Mouse (Mus musculus): ENCODE data around the gene Chrna9. TPM values are rescaled to one million over a fixed set of nuclear protein-coding genes. Genes with fewer than 3 reads are reported as not detected.

Gene Chrna9
- polyA plus RNA-seq (2012; ENCODE audit: insufficient read depth, insufficient read length, missing spikeins), result not detected in 2 replicates

DNA sequence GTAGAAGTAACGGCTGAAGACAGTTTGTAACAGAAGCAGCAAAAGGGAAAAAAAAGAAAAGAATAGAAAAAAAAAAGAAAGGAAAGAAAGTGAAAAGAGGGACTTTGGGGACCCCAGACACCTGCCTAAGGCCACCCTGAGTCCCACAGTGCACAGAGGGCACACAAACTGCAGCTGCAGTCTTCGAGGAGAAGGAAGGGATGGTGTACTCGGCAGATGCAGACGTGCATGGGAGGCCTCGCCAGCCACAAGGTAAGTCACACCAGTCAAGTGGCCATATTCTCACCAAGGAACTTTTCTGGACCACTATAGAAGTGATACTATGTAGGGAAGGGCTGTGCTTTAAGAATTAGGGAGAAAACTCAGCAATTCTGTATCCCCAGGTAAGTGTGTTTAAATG lies at the start of gene Chrna9:
Gene Chrna9 (plus strand): TSS at position 139 of the 400 bp plus-strand sequence.
- Histone ChIP-seq H3K27ac (replicated peaks; ENCODE audit: low read depth, low read length) (no peak within 1 kb of the TSS), H3K4me1 (ENCODE audit: control insufficient read depth, insufficient read depth, insufficient read length, low read length) (no peaks in the 10 kb centered on the region), H3K4me3 (ENCODE audit: insufficient read depth, low read depth, low read length) (no peak within 1 kb of the TSS)

- Histone ChIP-seq H3K27ac (replicated peaks; ENCODE audit: low read depth, low read length) (no peak overlapping the region), H3K4me3 (ENCODE audit: insufficient read depth, low read depth, low read length) (no peak overlapping the region), H3K4me1 (ENCODE audit: control insufficient read depth, insufficient read depth, insufficient read length, low read length) (no peaks in the 10 kb centered on the region)
These were observed 48.9 kb upstream of the Chrna9 start for GRCm38 (mm10) chr5:65885699-65886443.

DNA sequence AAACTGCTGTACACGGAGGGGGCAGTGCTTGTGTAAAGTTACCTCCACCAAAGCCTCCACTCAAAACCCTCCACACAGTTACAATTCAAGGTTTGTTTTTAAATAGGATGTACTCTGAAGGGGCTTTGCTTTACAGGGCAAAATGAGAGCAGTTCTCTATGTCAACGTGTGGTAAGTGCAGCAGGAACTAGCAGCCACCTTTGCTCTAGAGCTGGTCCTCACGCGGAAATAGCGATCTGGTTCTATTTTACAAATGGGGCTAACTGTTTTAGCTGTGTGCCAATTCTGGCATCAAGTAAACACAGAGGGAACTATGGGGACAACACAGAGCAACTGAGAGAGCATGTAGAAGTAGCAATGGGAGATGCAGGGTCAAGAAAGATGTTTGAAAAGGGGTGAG lies 46.6 kb upstream of the Chrna9 start:
- Histone ChIP-seq H3K4me1 (ENCODE audit: control insufficient read depth, insufficient read depth, insufficient read length, low read length) (no peaks in the 10 kb centered on the region), H3K27ac (replicated peaks; ENCODE audit: low read depth, low read length) (no peak overlapping the region)

GRCm38 (mm10) chr5:65888998-65889397 lies 45.7 kb upstream of the Chrna9 start:
- Histone ChIP-seq H3K27ac (replicated peaks; ENCODE audit: low read depth, low read length) (no peak overlapping the region), H3K4me1 (ENCODE audit: control insufficient read depth, insufficient read depth, insufficient read length, low read length) (no peaks in the 10 kb centered on the region), H3K4me3 (ENCODE audit: insufficient read depth, low read depth, low read length) (no peak overlapping the region)

More for the DNA sequence above, 46.6 kb upstream of the Chrna9 start:
- no peak overlapping the region for H3K4me3 ChIP-seq (ENCODE audit: insufficient read depth, low read depth, low read length)

GRCm38 (mm10) chr5:65891251-65891826 lies 43.4 kb upstream of the Chrna9 start:
- H3K27ac ChIP-seq (replicated peaks; ENCODE audit: low read depth, low read length), result no peak overlapping the region
- no peak overlapping the region for H3K4me3 ChIP-seq (ENCODE audit: insufficient read depth, low read depth, low read length)

DNA sequence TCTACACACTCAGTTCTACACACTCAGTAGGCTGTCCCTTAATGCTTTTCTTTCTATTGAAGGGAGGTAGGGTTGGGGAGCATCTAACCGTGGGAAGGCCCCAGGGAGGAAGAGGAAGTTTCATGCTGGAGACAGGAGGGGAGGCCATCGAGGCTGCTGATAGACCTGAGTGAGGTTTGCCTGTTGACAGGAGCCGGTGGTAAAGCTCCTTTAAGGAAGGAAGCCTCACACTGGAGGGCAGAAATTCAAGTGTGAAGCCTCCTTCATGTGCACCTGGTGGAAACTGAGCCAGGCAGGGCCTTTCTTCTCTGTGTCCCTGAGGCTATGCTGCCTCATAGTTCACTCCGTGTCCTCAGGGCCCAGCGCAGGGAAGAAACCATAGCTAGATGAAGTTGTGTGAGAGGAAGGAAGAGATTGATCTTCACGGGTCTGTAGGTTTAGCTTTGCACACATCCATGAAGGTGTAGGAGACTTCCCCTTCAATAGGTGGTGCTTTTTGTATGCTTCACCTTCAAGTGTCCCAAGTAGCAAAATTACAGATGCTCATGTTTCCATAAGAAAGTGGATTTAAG lies 39.5 kb upstream of the Chrna9 start:
- Histone ChIP-seq H3K4me1 (ENCODE audit: control insufficient read depth, insufficient read depth, insufficient read length, low read length) (no peaks in the 10 kb centered on the region), H3K4me3 (ENCODE audit: insufficient read depth, low read depth, low read length) (no peak overlapping the region), H3K27ac (replicated peaks; ENCODE audit: low read depth, low read length) (no peak overlapping the region)

More at GRCm38 (mm10) chr5:65891251-65891826, 43.4 kb upstream of the Chrna9 start:
- H3K4me1 ChIP-seq (ENCODE audit: control insufficient read depth, insufficient read depth, insufficient read length, low read length), result no peaks in the 10 kb centered on the region

DNA sequence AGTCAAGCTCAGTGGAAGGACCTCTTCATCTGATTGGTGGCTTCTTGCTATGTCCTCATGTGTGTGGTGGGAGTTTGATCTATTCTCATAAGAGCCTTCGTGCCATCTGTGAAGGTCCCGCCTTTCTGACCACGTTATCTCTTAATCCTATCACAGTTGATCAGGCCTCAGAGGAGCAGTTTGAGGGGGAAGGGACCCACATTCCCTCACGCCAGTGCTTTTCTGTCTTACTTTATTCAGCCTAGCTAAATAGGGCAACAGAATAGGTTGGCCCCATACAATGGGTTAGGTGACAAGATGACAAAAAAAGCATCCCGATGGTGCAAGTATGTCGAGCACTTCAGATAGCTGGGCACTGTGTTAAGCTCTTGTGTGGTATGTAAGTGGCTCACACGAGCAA lies 39.0 kb upstream of the Chrna9 start:
- no peak overlapping the region for H3K27ac ChIP-seq (replicated peaks; ENCODE audit: low read depth, low read length)
- no peak overlapping the region for H3K4me3 ChIP-seq (ENCODE audit: insufficient read depth, low read depth, low read length)
- no peaks in the 10 kb centered on the region for H3K4me1 ChIP-seq (ENCODE audit: control insufficient read depth, insufficient read depth, insufficient read length, low read length)

DNA sequence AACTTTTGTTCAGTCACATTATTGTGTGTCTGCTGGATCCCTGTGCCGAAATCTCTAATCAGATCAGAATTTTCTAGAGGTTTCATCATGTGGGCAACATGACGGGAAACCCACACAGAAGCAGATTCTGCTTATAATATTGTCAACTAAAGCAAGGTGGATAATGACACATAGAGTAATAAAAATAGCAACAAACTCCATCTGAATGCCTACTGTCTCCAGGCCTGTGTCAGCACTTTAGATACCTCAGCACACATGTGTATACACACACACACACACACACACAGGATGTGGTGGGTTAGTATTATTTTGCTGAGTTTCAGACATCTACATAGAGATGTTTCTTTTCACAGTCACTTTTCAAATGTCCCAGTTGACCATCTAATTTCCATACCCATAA lies 37.0 kb upstream of the Chrna9 start:
- H3K27ac ChIP-seq (replicated peaks; ENCODE audit: low read depth, low read length), result no peak overlapping the region
- H3K4me3 ChIP-seq (ENCODE audit: insufficient read depth, low read depth, low read length), result no peak overlapping the region
- no peaks in the 10 kb centered on the region for H3K4me1 ChIP-seq (ENCODE audit: control insufficient read depth, insufficient read depth, insufficient read length, low read length)

GRCm38 (mm10) chr5:65898683-65899082 lies 36.0 kb upstream of the Chrna9 start:
- Histone ChIP-seq H3K4me3 (ENCODE audit: insufficient read depth, low read depth, low read length) (no peak overlapping the region), H3K27ac (replicated peaks; ENCODE audit: low read depth, low read length) (no peak overlapping the region), H3K4me1 (ENCODE audit: control insufficient read depth, insufficient read depth, insufficient read length, low read length) (no peaks in the 10 kb centered on the region)

DNA sequence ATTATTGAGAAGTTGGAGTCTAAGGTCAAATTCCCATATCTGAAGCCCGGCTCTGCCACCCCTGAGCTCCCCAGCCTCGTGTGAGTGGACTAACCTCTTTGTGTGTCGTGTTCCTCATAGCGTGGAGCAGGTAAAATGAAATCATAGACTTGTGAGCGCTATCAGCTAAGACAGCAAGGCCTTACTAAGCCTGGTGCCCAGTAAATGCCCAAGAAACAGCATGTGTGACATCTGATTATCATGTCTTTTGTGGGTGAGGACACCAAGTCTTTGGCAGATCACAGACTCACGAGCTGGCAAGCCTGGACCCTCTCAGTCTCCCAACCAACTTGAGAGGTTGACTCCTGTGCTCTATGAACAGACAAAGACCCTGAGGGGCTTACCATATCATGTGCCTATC lies 34.6 kb upstream of the Chrna9 start:
- Histone ChIP-seq H3K27ac (replicated peaks; ENCODE audit: low read depth, low read length) (no peak overlapping the region), H3K4me1 (ENCODE audit: control insufficient read depth, insufficient read depth, insufficient read length, low read length) (no peaks in the 10 kb centered on the region), H3K4me3 (ENCODE audit: insufficient read depth, low read depth, low read length) (no peak overlapping the region)

DNA sequence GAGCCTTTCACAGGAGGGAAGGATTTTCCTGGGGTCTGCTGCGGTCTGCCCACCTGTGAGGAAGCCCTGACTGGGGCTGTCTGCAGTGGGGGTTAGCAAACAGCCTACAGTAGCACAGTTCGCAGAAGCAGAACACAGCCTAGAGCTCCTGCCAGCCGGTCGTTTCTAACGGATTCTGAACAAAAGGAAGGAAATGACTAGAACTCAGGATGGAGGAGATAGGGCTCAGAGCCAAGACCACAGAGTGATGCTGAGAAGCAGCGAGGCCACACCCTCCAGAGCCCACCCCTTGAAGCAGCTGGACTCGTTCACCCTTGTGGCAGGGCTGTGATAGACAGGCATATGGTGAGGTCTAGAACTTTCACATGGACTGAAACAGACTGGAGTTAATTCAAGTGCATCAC lies 33.9 kb upstream of the Chrna9 start:
- H3K4me3 ChIP-seq (ENCODE audit: insufficient read depth, low read depth, low read length), result no peak overlapping the region
- no peaks in the 10 kb centered on the region for H3K4me1 ChIP-seq (ENCODE audit: control insufficient read depth, insufficient read depth, insufficient read length, low read length)
- no peak overlapping the region for H3K27ac ChIP-seq (replicated peaks; ENCODE audit: low read depth, low read length)

GRCm38 (mm10) chr5:65901868-65902418 lies 32.8 kb upstream of the Chrna9 start:
- Histone ChIP-seq H3K4me3 (ENCODE audit: insufficient read depth, low read depth, low read length) (no peak overlapping the region), H3K4me1 (ENCODE audit: control insufficient read depth, insufficient read depth, insufficient read length, low read length) (no peaks in the 10 kb centered on the region), H3K27ac (replicated peaks; ENCODE audit: low read depth, low read length) (no peak overlapping the region)

- H3K4me1 ChIP-seq (ENCODE audit: control insufficient read depth, insufficient read depth, insufficient read length, low read length), result no peaks in the 10 kb centered on the region
- H3K4me3 ChIP-seq (ENCODE audit: insufficient read depth, low read depth, low read length), result no peak overlapping the region
- H3K27ac ChIP-seq (replicated peaks; ENCODE audit: low read depth, low read length), result no peak overlapping the region
These were observed 31.9 kb upstream of the Chrna9 start for GRCm38 (mm10) chr5:65902811-65903210.

- Histone ChIP-seq H3K4me3 (ENCODE audit: insufficient read depth, low read depth, low read length) (no peak overlapping the region), H3K4me1 (ENCODE audit: control insufficient read depth, insufficient read depth, insufficient read length, low read length) (no peaks in the 10 kb centered on the region), H3K27ac (replicated peaks; ENCODE audit: low read depth, low read length) (no peak overlapping the region)
These were observed 30.2 kb upstream of the Chrna9 start for GRCm38 (mm10) chr5:65904476-65904875.

DNA sequence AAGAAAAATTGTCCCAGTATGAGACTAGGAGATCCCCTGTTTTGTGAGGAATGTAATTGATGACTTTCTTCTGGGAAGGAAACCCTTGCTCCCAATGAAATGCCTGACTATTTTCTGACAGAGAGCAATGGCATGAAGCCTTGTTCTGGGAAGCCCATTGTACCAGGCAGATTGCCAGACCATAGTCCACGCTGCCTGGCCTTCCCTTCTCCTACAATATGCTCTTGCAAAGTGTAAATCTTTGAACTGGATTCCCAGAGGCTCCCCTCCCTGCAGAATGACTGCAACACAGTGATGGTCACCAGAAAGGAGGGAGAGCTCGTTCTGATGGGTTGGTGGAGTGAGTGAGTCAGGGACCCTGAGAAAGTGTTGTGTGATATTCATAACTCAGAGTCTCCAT lies 26.0 kb upstream of the Chrna9 start:
- Histone ChIP-seq H3K27ac (replicated peaks; ENCODE audit: low read depth, low read length) (no peak overlapping the region), H3K4me1 (ENCODE audit: control insufficient read depth, insufficient read depth, insufficient read length, low read length) (no peaks in the 10 kb centered on the region), H3K4me3 (ENCODE audit: insufficient read depth, low read depth, low read length) (no peak overlapping the region)
